Mouse (Mus musculus): ENCODE results near the gene Lpar1.

Gene Lpar1

DNA sequence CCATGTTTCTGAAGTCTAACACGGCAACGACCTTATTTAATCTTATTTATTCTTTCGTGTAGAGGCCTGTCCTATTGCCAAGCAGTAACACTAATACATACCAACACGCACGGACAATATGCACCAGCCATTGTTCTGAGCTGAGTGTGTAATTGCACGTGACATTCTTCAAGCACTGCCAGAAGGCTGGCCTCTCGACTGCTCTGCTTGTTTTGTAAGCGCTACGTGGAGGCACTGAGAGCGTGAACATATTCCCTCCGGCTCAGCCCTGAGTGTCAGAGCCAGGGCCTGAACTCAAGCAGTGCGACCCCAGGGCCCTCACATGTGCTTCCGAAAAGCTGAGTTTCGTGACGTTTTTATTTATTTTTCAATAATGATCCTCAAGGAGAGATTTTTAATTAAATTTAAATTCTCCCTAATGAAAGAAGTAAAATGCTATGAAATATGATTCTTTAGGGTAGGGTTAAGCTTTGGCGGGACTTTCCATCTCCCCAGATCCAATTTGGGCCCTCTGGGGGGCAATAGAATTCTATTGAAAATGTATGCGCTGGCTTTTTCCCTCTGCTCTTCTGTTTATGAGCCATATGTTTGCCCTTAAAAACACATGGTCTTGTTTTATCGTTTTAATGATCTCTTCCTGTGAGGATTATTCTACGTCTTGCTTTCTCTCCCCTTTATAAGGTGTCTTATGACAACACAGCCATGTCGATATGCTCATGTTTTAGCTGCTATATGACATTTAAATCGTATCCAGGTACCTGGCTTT is 52.5 kb downstream of the Lpar1 start:
- DNase-seq, result no peak

DNA sequence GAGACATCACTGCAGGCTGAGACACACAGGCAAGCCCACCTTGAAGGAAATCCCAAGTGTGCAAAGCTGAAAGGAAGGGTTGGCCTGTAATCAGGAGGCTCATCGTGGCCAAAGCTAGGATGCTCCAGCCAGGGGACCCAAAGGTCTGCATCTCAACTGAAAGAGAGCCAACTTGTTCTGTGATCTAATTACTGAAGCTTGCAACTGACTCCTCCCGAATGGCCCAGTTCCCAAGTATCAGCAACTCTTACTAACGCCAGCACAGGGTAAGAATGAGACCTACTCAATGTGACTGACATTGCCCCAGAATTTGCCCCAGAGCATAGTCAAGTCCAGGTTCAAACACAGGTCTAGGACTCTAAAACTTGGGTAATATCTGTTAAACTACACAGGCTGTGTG is 53.9 kb downstream of the Lpar1 start:
- DNase-seq, result no peak

DNA sequence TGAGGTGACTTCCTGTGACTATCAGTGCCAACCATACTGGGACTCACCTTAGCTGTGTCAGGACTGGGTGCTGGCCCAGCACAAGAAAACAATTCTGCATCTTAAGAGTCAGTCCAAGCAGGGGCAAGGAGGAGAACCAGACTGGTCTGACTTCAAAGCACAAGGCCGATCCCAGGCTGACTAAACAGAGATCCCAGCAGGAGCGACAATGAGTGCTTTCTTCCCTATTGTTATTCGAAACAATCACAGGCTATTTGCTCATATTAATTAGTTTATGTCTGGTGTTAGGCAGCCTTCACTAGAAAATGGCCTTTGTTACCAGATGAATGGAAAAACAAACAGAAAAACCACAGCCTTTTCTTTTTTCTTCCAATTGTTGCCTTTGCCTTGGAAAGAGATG is 54.5 kb downstream of the Lpar1 start:
- DNase-seq, result no peak

DNA sequence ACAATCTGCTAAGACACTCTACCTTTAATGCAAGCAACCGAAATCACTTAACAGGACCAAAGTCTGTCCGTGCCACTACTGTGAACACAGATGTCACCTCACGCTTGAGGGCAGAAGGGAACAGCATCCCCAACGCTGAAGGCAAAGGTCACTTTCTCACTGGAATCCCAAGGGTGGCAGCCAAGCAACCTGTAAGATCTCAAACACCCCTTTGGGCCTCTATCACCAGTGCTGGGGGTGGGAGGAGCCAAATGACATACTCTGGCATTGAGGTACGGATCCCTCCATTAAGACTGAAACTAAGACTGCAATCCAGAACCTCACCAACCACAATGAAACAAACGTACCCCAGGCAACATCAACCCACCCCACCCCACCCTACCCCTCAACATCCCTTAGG is 55.0 kb downstream of the Lpar1 start:
- no peak for DNase-seq

DNA sequence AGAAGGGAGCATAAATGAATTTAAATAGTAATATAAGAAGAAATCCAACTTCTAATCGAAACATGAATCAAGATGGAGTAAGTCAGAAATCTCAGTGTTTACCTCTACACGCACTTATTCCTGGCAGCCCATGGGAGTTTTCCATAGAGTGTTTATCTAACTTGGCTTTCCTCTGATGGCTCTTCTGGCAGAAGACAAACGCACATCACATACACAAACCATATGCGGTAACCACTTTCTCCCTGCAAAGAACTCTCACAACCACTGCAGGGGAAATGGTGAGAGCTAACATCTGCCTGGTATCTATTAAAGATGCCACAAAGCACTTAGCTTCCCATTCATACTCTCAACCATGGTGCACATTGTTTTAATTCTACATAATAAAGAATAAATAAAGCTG is 56.4 kb downstream of the Lpar1 start:
- DNase-seq, result no peak

DNA sequence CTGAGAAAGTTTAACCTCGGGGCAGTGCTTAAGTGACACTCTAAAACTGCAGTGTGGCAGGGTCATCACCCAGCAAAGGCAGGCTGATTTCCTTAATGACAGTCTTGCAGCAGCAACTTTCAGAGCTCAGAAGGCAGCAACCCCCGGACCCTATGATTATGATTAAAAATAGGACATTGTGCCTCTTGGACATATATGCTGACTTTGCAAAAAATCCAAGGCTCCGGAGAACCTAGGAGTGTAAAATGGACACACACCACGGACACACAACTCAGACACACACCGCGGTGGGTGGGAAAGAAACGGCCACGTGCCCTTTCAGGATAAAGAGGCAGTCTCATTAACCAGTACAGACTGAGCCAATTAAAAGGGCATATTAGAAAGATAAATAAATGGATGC is 57.0 kb downstream of the Lpar1 start:
- DNase-seq, result no peak

DNA sequence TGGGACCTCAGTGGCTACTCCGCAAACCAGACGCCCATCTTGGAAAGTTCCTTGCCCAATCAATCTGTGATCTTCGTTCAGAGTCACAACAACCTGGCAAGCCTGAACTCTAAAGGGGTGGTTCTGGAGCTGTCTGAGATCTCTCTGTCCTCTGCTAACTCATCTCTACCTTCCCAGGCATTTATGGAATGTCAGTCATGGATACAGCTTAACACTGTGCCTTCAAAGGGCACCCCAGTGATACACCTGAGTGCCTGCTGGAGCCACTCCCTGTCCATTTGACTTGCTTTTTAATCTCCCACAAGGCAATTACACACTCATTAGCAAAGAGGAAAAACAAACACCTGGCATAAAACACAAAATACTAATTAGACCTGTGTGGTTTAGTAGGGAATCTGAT is 62.0 kb downstream of the Lpar1 start:
- no peak for DNase-seq

DNA sequence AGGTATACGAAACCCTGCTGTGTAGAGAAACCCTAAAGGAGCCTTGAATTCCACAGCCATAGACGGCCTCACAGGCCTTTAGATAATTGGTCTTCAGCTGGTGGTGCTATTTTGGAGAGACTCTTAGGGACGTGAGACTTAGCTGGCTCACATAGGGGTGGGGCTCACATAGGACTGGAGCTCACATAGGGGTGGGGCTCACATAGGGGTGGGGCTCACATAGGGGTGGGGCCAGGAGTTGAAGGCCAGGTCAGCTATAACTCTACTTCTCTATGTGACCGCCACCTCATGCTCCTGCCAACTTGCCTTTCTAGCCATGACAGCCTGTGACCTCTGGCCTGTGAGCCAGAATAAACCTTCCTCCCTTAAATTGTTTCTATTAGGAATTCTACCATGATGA is 63.3 kb downstream of the Lpar1 start:
- DNase-seq, result no peak

DNA sequence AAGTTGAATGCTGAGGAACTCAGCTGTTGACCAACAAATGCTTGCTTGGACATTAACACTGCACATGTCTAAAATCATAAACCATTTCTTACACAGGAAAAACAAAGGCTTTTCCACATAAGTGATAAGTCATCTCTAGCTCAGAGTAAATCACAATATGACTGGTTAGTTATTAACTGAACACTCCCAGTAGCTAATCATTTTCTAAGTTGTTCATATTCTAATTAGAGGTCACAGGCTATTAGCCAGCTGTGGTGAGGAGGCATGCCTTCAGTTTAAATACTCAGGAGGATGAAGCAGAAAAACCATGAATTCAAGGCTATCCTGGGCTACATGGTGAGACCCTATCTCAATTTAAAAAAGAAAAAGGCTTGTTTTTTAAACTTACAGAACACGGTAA is 75.1 kb downstream of the Lpar1 start:
- no peak for DNase-seq

DNA sequence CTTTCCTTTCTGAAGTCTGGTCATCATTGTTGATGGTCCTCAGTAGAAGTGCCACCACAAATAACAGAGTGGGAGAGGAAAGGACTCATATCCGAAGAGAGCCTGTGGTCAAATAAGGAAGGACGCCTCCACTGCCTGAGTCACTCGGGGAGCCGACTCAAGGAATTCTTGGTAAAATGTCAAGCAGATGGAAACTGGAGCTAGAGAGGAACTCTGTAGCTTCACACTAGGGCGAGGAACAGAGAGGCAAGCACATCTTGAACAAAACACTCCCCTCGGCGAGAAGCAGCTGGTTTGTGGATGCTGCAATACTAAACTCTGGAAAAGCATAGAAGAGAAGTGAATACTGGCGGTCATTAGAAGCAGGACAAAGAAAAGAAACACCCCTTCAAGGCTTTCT is 76.0 kb downstream of the Lpar1 start:
- DNase-seq, result no peak

DNA sequence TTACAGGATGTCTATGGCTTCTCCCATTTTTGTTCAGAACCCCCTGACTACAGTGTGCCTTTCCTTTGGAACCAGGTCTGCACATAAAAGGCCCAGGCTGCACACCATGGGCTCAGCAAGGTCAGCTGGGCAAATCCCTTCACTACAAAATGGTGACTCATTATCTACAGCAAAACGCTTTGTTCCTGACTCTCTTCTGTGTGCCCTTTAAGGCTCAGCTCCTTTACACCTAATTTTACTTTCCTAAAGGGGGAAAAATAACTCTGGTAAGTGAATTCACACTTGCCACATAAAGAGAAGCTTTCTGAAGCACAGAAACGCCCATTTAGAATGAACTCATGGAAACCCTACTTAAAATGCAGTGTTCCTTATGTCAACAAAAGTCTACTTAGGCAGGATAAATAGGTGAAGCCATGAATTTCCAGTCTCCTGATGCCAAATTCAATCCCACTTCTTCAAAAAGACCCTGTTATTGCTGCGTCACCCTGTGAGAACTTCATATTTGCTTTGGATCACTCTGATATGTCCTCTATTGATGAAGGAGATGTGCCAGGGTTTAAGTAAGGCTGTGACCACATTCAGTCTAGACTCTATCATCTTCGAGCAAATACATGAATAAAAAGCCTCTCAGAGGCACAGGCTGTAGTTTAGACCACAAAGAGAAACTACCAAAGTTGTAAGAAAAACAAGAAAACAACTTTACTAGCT is 82.3 kb downstream of the Lpar1 start:
- no peak for DNase-seq

DNA sequence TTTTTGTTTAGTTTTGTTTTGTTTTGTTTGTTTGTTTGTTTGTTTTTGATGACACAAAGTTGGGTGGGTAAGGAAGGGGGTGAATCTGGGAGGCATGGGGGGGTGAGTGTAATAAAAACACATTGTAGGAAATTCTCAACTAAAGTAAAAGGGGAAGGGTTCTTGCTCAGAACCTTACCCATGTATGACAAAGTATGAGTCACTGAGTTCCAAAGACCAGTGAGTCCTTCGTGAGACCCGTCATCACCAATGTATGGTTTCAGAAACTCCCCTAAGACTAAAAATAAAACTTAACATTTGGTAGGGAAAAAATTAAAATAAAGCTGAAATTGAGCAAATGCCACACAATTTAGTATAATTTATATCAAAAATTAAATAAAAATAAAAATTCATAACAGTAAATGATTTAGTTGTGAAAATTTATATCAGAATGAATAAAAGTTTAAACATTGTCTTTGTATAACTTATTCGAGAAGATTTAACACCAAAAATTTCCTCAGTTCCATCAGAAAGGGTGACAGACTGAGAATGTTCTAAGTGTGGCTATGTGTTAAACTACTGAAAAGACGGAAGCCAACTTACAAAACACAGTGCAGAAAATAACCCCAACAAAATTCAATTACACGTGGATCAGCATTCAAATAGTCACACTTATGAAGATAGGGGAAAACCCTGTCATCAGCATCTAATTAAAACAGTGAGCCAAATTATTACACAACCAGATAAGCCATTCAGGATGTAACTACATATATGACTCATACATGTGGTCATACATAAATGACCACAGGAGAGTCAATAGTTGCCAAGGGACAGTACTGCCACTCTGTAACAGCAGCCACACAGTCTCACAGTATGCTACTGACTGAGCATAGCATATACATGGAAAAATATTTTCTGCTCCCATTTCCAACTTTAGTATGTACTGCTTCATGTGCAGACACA is 83.8 kb downstream of the Lpar1 start:
- no peak for DNase-seq

DNA sequence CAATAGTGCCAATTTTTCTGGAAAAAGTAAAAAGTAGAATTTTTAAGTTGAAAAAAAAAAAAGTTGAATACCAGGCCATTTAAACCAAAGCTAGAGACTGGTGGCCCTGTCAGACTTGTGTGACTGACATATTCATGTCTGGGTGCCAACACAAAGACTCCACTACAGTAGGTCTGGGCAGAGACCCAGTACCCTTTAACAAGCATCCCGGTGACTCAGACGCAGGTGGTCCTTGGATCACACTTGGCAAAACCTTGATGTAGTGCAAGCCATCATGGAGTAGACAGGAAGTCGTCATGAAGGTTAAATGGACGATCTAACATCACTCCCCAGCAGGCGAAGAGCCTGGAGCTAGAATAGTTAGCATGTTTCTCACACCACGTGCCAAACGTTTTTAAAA is 84.7 kb downstream of the Lpar1 start:
- DNase-seq, result no peak

DNA sequence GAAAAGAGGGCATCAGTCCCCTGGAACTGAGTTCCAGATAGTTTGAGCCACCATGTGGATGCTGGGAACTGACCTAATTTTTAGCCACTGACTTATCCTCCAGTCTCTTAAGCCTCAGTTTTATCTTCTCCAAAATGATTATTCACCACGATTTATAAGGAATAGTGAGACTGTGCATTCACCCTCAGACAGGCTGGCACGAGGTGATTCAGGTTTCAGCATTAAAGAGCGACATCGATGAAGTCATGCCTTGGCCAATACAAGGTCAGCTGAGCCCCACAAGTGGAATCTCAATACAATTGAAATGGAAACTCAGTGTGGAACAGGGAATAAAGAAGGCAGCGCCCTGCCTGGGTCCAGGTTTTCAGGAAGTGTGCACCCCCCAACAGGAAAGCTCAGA is 88.1 kb downstream of the Lpar1 start:
- DNase-seq, result no peak

DNA sequence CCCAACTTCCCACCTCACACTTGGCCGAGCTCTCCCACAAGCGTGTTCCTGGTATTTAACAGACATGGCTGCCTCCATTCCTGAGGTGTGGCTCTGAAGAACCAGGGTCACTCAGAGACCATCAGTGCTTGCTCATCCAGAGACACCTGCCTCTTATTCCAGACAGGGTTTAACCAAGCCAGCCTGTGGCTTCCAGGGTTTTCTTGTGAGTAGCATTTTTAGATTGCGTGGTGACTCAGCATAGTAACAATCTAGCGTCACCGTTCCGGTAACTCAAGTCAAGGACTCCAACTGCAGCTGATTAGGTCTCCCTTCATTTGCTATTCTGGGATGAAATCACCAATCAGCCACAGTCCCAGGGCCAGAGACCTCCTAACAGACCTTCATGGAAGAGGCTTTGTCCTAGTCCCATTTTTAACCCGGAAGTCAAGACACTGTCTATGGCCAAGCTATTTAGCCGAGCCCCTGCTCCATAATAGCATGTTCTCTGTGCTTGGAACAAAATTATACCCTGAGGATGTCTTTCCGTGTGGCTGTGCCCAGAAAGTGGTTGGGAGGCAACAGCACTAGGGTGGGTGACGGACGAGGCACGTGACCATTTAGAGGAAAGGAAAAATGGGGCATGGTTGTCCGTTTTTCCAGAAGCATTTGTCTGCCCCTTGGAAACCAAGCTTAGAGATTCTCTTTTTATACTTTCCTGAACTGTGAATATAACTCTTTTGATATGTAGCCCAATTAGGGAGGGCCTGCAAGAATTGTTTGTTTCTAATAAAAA is 89.1 kb downstream of the Lpar1 start:
- DNase-seq, result no peak

DNA sequence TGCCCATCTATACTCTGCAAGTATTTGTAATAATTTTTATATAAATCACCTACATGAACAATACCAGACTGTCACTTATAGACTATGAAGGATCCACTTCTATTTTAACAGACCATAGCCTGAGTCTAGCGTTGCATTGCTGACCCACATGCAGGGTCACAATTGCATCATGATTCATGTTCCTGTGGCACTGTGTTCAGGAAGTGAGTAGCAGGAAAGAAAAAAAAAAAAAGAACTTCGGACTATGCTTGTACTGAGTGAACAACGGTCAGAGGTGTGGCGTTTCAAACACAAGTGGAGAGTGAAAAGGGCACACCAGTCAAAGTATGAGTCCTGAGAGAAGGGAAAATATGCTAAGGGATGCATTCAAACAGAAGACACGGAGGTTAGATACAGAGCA is 90.7 kb downstream of the Lpar1 start:
- no peak for DNase-seq

DNA sequence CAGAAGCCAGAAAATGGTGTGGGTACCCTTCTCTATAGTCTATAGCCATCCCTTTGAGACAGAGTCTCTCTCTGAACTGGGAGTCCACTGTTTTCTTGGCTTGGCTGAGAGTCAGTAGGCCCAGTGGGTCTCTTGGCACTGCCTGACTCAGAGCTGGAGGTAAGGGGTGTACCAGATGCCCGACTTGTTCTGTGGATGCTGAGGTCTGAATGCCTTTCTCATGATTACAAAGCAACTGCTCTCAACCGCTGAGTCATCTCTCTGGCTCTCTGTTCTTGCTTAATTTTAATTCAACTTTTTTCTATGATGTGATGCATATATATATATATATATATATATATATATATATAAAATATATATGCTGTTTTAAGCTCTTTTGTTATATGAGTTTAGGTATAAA is 91.1 kb downstream of the Lpar1 start:
- DNase-seq, result no peak

DNA sequence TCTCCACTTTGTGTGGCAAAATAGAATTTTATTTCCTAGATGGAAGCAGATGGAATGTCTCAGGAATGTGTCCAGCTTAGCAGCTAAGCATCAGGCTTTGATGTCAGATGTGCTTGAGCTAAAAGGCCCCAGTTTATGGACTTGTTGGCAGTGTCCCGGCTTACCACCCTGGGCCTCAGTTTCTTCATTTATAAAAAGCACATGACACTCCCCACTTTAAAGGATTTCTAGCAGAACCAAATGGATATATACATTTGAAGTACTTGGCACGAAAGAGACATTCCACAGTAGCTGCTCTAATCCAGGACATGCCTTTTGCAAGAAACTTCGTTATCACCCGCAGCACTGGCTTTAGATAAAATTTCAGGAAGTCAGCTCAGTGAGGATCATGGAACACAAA is 100.4 kb downstream of the Lpar1 start:
- no peak for DNase-seq

DNA sequence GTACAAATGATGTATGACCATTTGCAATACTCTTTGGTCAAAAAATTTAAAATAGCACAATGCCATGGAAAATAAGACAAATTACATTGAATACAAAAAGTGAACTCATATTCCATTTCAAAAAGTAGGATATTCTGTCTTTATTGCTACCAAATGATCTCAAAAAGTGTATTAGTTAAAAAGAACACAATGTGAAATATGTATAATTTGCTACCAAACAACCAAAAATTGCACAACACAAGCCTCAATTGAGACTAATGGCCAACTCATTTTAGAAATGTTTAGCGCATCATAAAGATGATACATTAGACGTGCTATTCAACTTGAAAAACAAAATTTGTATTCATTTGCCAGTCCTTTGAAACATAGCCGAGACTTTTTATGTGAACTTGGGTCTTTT is 104.9 kb downstream of the Lpar1 start:
- DNase-seq, result no peak

DNA sequence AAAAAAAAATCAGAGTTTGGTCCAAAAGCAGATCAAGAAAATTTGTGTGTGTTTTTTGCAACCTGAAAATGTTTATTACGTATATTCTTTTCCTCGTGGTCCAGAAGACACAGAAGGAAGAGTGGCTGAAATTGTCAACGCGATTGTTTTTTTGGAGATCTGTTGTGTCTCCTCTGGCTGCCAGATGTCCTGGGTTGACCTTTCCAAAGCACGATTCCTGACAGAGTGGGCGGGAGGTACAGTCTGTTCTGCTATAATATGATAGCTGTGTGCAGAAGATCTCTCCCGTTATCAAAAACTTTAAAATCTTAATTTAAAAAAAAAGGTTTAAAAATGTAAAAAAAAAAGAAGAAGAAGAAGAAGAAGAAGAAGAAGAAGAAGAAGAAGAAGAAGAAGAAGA is 105.9 kb downstream of the Lpar1 start:
- DNase-seq, result no peak

DNA sequence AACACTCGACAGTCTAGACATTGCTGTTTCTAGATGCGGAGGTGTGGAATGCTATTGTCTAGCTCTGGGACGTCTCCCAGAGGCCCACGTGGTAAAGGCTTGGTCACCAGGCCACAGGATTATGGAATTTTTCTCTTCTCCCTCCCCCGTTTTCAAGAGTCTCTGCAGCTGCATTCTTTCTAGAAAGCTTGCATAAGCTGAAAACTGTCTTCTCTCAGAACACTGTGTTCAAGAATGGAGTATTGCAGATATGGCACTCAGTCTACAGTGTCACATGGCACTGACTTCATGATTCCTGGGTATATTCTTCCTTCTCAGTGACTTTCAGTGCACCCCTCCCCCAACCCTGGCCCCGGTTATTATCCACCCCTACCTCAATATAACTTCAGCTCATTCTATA is 107.9 kb downstream of the Lpar1 start:
- no peak for DNase-seq

DNA sequence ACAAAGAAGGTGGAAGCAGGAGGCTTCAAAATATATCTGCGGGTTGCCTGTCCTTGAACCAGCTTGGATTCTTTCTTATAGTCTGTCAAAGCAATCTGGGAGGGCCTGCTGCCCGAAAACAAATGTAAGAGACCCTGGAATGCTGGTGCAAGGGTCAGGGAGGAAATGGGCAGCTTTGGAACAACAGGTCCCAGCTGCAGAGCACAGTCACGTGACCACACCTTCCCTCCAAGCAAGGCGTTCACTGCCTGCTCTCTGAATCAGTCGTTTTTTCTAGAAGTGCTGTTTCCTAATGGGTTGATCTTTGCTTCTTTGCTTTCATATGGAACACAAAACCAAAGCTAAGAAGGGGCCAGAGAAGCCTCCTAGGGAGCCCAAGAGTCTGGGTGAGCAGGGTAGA is 111.4 kb downstream of the Lpar1 start:
- DNase-seq, result no peak

DNA sequence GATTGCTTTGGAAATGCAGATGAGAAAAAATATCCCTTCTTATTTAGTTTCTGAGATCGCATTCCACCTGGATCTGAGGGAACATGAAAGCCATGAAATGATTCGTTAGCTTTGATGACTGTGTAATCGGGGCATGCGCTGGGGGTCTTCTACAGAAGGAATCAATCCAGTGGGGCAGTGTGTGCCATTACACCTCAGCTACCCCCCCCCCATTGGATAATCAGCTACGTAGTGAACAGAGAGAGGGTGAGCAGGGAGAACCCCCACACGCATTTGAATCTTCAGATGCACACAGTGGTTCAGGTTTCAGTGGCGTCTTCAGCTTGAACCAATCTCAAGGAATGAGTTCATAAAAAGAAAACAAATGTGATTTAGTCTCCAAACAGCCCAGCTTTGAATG is 115.0 kb downstream of the Lpar1 start:
- no peak for DNase-seq
